Mouse (Mus musculus) T-helper 1 cell (primary cell): Measurements from ENCODE around the gene Kalrn.

ENCODE experiments used
- in situ Hi-C: fragments of 300-600 bp; cut with MboI, MseI; formaldehyde crosslinking; loops from one replicate; pipeline ENCODE4 v1.15.1; 2025; ENCODE audit warnings: high pct_unique_total_duplicates

The Kalrn gene

DNA sequence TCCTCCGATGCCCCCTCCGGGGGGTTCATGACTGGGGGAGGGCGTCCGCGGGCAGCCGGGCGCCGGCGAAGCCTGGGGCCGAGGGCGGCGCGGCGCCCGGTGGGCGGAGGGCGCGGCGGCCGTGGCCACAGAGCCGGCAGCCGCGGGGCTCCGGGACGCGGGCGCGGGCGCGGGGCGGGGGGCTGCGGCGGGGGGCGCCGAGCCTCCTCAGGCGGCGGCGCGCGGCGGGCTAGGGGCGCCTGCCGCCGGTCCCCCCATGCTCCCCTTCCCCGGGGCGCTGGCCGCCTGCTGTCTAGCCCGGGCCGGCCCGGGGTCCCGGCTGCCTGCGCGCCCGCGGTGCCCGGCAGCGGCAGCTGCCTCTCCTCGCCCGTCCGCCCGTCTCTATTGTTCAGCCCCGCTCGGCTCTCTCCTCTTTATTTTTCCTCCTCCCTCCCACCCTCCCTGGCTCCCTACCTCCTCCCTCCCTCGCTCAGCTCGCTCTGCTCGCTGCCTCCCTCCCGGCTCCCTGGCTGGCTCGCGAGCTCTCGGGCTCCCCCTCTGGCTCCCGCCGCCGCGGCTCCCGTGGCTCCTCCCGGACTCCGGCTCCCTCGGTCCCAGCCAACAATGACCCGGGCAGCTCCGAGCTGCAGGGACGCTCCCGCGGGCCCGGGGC lies at the start of gene Kalrn:
TSS of gene Kalrn (minus strand) at position 382 of the 652 bp plus-strand sequence.
- in situ Hi-C loops: no loop called here

DNA sequence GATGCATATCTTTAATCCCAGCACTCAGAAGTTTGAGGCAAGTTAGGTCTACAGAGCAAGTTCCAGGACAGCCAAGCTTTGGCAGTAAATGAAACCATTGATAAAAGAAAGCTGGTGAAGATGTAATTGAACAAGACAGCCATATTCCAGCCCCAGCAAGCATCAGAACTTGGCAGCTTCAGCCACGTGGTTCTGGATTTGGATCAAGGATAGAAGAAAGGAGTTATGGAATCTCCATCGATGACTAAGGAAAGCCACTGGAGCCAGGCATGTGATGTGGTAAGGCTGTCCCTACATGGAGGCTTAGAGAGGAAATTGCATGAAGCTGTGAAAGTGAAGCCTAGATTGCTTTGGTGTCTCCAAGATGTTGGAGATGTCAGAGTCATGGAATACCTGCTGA lies 40.7 kb upstream of the Kalrn start:
- in situ Hi-C loops: loop anchor here (10.0 kb wide), 1 partner anchor 699 kb away; no protein-coding TSS in a partner anchor

DNA sequence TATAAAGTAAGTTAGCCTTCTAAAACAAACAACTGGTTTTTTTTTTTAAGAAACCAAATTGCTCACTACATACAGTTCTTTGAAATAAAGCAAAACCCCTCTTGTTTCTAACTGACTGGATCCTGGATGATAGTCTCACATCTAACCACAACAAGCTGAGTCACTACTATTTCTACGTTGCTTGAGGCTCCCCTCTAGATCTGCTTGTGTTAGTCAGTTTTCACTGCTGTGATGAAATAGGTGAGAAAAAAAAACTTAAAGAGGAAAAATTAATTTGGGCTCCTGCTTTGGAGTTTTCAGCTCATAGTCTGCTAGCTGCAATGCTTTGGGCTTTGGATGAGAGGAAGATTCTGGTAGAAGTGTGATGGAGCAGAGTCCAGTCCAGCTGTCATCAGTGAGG lies 36.8 kb upstream of the Kalrn start:
- in situ Hi-C loops: loop anchor here (10.0 kb wide), 1 partner anchor 695 kb away; no protein-coding TSS in a partner anchor

DNA sequence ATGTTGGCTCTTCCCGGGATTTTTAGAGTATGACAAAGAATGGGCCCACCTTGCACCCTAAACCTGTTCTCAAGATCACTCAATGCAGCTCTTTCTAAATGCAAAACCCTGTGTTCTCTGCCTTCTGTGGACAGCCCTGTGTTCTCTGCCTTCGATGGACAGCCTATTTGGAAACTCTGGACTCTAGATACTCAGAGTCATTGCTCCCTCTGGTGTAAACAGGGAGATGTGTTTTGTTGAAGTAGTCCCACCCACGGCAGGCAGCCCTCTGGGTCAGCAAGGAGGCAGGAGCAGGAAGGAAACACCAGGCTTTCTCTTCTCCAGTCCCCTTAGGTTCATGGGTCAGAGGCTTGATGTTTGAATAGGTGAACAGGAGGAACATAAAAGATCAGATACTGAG lies 32.3 kb upstream of the Kalrn start:
- in situ Hi-C loops: no loop called here

DNA sequence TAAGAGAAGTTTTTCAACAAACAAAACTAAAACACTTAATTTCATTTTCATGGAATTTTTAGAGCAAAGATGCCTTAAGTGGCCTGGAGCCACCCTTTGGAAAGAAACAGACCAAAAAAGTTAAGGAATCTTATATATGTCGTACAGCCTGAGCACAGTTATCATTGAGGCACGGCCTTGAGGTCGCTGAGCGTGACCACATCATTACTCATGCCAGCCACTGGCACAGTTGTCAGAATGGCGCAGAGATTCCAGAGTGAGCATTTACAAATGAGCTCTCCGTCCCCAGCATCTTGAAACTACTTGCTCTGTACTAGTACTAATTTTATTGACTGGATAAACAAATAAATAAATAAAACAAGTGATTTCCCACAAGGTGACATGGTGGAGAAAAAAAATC lies 30.5 kb upstream of the Kalrn start:
- in situ Hi-C loops: no loop called here

DNA sequence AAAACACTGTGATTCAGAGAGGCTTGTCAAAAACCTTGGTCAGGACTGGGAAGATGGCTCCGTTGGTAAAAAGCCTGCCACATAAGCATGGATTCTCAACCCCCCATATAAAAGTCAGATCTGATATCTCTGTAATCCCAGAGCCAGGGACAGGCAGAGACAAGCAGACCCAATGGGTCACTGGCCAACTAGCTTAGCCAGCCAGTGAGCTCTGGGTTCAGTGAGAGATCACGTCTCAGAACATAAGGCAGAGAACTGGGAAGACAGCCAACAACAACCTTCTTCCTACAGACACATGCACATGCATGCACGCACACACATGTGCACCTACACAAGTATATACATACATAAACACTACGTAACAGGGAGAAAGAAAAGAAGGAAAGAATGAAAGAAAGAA lies 29.7 kb upstream of the Kalrn start:
- in situ Hi-C loops: no loop called here

DNA sequence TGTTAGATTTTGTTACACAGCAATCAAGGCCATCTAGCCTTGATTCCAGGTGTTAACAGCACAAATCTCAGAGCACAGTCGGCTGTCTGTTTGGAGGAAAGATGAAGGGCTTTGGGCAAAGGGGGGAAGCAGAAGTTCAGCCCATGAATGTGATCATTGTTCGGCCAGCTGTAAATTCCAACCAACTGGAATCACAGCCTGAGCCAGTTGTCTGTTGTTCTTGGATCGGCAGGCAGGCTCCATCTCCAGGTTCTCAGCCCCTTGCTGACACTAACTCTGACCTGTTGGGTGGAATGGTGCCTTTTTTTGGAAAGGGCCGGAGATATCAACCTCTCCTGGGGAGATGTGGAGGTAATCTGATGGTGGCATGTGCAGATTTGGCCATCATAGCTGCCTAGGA lies 28.6 kb upstream of the Kalrn start:
- in situ Hi-C loops: no loop called here

DNA sequence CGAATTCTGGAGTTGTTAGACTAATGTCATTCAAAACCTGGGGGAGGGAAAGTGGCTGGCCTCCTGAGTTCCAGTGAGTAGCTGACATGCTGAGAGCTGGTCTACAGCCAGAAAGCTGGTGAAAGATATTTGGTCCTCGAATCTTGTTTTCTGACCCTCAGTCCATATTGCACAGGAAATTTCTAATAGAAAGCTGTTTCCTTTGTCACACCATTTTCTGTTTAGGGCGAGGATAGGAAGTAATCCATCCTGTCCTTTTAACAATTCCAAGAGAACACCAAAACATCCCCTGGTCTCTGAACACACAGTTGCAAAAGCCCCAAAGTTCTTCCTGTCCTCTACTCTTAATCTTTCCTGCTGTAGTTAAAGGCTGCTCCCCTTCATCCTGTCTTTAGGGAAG lies 22.0 kb upstream of the Kalrn start:
- in situ Hi-C loops: no loop called here

DNA sequence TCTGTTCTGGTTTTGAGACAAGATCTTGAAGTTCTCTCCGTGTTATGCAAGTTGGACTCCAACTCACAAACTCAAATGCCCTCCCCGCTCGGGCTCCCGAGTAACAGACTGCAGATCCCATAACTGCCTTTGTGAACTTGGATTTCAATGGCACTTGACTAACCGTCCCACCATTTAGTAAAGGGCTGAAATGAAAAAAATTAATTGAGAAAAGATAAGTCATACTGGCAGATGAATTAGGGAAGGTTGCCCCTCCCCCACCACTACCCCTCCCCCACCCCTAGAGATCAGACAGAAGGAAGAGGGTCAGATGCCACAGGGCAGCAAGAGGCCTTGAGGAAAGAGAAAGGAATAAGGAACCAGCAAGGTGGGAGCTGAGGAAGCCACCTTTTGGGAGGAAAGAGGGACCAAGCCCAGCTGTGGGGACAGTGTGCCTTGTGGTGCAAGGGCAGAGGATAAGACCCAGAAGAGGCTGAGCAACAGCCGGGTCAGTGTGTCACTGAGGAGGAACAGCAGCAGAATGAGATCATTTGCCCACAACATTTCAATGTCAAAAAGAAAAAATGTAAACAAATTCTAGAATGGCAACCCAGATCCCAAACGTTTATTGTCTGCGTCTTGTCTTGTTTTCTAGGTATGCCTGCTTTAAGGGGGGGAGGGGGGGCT lies 21.4 kb upstream of the Kalrn start:
- in situ Hi-C loops: no loop called here

DNA sequence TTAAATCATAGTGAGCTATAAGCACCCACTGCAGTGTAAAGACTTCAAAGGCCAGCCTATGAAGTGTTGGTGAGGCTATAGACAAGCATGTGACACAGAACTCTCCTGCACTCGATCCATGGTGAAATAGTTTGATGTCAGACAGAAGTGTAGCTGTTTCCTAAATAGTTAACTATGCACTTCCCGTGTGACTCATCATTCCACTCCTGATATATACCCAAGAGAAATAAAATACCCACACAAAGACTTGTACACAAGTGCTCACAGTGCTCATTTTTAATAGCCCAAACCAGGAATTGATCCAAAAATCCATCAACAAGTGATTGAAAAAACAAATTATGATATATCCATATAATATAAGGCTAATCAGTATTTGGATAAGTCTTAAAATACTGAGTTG lies 19.4 kb upstream of the Kalrn start:
- in situ Hi-C loops: no loop called here

DNA sequence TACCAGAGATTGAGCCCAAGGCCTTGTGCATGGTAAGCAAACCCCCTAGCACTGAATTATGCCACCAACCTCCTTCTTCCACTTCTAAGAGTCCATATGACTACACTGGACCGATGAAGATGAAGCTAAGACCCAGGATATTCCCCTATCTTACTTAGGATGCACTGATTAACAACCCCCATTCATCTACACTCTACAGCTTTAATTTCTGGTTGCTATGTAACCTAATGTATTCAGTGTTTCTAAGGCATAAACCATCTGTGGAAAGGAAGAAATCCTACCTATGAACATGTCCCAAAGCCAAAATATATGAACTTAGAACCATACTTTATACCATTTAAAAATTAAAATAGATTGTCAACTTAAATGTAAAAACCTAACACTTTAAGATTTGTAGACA lies 18.6 kb upstream of the Kalrn start:
- in situ Hi-C loops: no loop called here

DNA sequence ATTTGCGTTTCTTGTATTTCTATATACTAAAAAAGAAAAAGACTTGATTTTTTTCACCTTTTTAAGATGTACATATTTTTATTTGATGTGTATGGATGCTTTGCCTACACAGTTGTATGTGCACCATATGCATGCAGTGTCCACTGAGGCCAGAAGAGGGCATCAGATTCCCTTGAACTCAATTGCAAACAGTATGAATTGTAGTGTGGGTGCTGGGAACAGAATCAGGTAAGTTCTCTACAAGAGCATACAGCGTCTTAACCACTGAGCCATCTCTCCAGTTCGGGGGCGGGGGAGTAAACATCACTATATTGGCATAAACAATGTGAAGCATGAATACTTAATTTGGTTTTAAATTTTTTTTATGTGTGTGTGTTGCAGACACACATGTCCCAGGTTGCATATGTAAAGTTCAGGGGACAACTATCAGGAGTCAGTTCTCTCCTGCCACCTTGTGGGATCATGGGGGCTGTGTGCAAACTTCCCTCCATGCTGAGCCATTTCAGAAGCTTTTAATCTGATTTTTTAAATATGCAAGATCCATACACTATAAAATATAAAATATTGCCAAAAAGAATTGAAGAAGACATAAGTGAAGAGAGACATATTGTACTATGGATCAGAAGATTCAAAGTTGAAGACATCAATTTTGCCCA lies 6.5 kb upstream of the Kalrn start:
- in situ Hi-C loops: no loop called here

DNA sequence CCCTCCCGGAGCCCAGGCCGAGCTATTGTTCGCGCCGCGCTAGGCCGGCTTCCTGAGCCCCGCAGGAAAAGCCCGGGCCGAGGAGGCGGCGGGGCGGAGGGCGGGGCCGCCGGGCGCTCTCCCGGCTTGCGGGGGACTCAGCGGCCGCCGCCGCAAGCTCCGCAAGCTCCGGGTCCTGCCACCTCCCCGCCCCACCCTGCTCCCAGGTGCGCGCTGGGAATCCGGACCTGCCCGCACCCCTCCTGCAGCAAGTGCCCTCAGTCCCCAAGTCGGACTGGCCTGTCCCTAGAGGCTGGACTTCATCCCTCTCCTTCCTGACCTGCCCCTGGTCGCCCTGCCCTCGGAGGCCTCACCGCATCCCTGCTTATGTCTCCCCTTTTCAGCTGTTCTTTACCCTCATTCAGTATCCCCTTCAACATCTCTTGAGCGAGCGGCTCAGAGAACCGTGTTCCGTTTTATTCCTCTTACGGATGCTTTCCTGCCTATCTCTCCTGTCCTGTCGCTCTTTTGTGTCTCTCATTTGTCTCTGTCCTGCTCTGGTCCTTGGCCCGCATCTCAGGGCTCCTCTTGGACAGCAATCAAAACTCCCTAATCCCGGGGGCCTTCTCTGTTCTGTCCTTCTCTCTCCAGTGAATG lies 642 bp upstream of the Kalrn start:
- in situ Hi-C loops: no loop called here

DNA sequence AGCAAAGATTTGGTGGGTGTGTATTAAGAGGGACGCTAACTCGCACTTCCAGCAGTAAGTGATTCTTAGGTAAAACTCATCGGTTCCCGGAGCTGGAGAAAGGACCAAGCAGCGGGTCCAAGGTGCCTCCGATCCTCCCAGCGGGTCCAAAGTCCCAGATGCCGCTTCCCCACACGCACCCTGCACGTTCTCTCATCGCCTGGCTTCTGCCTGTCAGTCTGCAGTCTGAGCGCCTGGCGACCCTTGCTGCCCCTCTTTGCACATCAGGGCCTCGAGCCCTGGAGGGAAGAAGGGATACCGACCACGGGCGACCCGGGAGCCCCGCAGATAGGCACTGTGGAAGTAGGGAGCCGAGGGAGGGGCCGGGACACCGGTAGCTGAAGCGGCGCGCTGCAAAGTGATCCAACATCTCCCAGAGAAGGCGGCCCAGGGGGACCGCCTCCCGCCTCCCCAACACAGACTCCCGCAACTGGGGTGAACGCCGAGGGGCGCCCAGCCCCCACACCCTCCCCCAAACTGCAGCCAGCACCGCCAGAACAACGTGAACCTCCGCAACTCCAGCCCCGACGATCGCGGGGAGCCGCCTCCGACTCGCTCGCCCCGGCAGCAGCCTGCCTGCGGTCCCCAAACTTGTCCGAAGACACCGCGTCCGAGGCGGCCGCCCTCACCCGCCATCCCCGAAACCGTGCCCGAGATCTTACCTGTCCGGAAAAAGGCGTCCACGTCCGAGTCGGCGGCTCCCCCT lies 754 bp downstream of the Kalrn start:
- in situ Hi-C loops: no loop called here

DNA sequence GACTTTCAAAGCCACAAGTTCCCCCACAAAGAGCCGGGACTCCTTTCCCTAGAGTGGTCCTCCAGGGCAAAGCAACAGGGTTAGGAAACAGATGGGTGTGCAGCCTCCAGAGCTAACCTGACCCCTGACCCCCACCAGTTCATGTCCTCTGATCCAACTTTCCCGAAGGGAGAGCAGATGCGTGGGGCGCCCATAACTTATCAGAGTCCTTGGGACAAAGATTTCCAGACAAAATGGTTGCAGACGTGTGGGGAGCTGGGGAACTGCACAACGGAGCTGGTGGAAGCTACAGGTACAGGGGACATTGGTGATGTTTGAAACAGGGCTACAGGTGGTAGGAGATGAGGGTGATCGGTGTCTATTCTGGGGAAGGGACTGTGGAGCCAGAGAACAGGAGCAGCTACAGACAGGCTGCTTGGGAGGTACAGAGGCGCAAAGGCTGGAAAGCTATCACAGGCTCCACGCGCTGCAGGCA lies 1.4 kb downstream of the Kalrn start:
- in situ Hi-C loops: no loop called here

DNA sequence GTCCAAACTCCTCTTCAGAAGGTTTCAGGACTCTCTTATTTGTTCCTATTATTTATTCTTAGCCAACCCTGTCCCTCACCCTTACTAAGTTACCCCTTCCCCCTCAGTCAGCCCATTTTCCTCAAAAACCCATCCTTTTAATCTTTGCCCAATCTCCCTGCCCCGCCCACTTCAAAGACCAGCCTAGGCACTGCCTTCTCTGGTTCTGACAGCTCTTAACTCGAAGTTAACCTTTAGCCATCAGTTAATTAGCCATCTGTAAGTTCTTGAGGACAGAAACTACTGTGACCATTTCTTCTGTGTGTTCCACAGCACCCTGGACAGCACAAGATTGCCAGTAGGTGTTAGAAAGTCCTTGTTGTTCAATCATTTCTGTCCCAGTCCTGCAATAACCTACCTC lies 3.4 kb downstream of the Kalrn start:
- in situ Hi-C loops: no loop called here

DNA sequence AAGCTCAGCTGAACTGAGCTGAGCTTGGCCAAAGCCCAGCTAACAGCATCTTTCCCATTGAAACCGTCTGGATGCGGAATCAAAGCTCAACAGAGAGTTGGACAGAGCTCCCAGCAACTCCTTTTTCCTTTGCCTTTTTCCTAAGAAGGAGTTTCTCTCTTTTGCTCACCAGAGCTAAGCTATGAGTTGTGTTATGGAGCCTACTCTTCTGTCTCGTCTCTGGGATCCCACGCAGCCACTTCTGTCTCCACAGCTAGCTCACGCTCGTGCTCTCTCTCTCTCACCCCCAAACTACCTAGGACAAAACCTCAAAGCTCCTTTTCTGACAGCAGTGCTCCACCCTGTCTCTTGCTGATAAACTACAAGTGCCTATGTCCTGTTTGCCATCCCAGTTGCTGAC lies 4.5 kb downstream of the Kalrn start:
- in situ Hi-C loops: no loop called here

DNA sequence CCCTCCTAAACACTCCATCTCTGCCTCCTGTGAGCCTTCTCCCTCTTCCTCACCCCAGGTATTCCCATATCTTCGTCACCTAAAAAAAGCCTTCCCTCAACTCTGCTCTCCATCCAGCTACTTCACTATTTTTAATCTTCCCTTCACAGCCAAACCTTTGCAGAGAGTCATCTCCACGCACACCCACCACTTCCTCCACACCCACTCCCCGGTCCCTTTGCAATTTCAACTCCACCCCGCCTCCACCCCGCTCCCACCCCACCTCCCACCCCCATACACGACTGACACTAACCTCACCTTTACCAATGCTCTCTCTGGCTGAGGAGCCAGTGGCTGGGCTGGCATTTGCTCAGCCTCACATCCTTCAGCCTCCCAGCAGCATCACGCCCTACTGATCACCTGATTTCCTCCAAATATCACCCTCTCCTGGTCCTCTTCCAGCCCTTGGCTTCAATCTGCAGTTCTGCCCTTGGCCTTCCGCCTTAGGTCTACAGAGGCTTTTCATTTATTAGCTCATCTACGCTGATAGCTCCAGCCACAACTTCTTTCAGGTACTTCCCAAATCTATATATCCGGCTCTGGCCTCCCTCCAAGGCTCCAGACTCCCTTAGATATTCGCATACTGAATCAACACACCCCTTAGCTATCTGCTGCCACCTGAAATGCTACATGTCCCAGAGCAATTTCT lies 9.6 kb downstream of the Kalrn start:
- in situ Hi-C loops: no loop called here

DNA sequence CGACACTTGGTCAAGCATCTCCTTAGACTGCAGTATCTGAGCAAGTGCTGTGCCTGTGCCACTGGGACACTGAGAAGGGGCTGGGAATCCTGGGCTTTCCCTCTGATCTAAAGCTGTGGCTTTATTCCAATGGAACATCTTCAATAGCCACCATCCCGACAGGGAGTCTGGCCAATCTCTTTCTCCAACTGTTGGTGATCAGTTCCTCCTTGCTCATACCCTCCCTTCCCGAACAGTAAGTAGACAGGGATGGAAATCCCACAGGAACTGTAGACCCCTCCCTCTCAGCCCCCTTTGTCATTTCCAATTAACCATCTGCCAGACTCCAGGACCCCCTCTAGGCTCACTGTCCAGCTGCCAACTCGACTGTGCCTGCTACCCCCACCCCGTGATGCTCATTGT lies 11.6 kb downstream of the Kalrn start:
- in situ Hi-C loops: no loop called here

DNA sequence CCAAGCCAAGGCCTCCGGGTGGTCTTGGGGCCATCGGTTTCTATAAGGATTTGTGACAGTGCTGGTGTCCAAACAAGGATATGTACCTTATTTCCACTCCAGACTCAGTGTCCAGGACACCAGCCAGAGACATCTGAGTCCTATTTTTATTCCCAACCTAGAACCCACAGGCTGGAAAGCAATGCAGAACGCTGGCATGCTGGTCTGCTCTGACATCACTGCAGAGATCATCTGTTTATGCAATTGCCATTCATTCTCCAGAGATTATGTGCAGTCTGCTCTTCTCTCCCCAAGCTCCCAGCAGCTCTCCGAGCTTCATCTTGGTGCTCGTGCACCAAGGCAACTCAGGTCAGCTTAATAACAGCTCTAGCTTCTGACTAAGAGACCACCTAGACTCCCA lies 12.5 kb downstream of the Kalrn start:
- in situ Hi-C loops: no loop called here

DNA sequence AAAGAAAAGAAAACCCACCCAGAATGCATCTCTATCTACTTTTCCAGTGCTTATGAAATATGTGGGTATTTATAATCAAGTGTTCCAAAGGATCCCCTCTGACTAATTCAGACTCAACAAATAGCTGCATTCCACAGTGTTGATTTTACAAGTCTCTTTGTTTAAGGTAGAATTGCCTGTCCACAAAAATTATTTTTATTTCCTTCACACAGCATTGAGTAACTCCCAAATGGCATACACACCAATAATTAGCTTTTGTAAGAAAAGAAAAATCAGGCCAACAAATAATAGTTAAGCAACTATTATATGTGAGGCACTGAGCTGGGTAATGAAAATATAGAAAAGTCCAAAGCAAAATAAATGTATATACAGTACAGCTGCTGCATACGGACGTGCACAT lies 12.9 kb downstream of the Kalrn start:
- in situ Hi-C loops: no loop called here
